Mouse (Mus musculus): ENCODE measurements around the gene Slc35e3. TPM values are rescaled to one million over a fixed set of nuclear protein-coding genes. Genes with fewer than 3 reads are reported as not detected.

The Slc35e3 gene
- polyA plus RNA-seq, 1 experiment from 2014 or later, result 19.4 TPM

- H3K4me1 ChIP-seq (replicated peaks; ENCODE audit: control insufficient read depth, insufficient read depth), result no peaks in the 10 kb centered on the region
- TF ChIP-seq EP300 (optimal IDR thresholded peaks at IDR 0.05), result no peak
- no peak for TF ChIP-seq CTCF (IDR thresholded peaks at IDR 0.05; ENCODE audit: low read depth)
- no peaks in the 10 kb centered on the region for H3K9me3 ChIP-seq (ENCODE audit: control insufficient read depth, low read length)
- no peak for DNase-seq (ENCODE audit: low spot score)
- H3K4me3 ChIP-seq (ENCODE audit: low read depth, low read length), result no peak overlapping the region
- no peak overlapping the region for H3K9ac ChIP-seq (ENCODE audit: low read length)
- no peak overlapping the region for H3K27ac ChIP-seq (replicated peaks)
- 94% methylated on average over 2 of the region's 2 CpGs for WGBS
- ATAC-seq (ENCODE audit: low FRiP score, low TSS enrichment), result no peak
- H3K36me3 ChIP-seq (ENCODE audit: control insufficient read depth, insufficient read depth, low read length), result peaks cover 16% of the 10 kb centered on the region; the same call in 1 of the 2 replicates
- H3K4me2 ChIP-seq (replicated peaks; ENCODE audit: low read depth), result no peak overlapping the region
- no peaks in the 10 kb centered on the region for H3K27me3 ChIP-seq (ENCODE audit: control insufficient read depth, insufficient read depth, low read length)
Observed at GRCm38 (mm10) chr10:117782056-117782455, 35.9 kb upstream of the Slc35e3 start.

- Histone ChIP-seq H3K27ac (replicated peaks) (no peak overlapping the region), H3K9ac (ENCODE audit: low read length) (no peak overlapping the region), H3K4me2 (replicated peaks; ENCODE audit: low read depth) (no peak overlapping the region), H3K27me3 (ENCODE audit: control insufficient read depth, insufficient read depth, low read length) (no peaks in the 10 kb centered on the region), H3K4me1 (replicated peaks; ENCODE audit: control insufficient read depth, insufficient read depth) (no peaks in the 10 kb centered on the region), H3K36me3 (ENCODE audit: control insufficient read depth, insufficient read depth, low read length) (peaks cover 19% of the 10 kb centered on the region; the same call in 1 of the 2 replicates), H3K9me3 (ENCODE audit: control insufficient read depth, low read length) (no peaks in the 10 kb centered on the region), H3K4me3 (ENCODE audit: low read depth, low read length) (no peak overlapping the region)
- no peak for TF ChIP-seq CTCF (IDR thresholded peaks at IDR 0.05; ENCODE audit: low read depth)
- DNase-seq (ENCODE audit: low spot score) (no peak), ATAC-seq (ENCODE audit: low FRiP score, low TSS enrichment) (no peak)
- 94% methylated on average over 17 of the region's 17 CpGs for WGBS
Observed at GRCm38 (mm10) chr10:117781021-117781725, 35.0 kb upstream of the Slc35e3 start.

DNA sequence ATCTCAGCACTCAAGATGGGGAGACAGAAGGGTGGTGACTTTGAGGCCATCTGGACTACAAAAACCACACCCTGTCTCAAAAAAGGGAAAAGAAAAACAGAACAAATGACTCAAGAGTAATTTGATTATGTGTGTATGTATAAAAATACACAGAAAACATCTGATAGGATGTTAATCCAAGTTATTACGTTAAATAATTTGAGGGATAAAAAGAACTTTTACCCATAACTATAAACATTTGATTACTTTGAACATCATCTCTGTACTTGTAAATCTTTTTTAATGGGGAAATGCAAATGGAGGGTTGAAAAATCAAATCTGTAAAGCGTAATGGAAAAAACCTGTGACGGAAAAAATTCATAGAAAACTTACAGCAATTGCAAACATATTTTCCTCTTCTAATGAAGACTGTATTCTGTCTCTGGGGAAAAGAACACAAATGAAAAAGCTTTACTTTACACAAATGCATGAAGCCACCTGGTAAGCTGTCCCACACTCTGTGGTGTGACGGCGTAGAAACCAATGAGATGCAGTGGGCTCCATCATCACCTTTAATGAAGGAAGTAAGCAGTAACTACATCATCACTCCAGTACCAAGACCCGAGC, 34.2 kb upstream of the Slc35e3 start:
- DNase-seq (ENCODE audit: low spot score) (no peak), ATAC-seq (ENCODE audit: low FRiP score, low TSS enrichment) (no peak)
- H3K9me3 ChIP-seq (ENCODE audit: control insufficient read depth, low read length), result no peaks in the 10 kb centered on the region
- H3K36me3 ChIP-seq (ENCODE audit: control insufficient read depth, insufficient read depth, low read length), result peaks cover 19% of the 10 kb centered on the region; the same call in 1 of the 2 replicates
- no peak overlapping the region for H3K4me3 ChIP-seq (ENCODE audit: low read depth, low read length)
- H3K4me2 ChIP-seq (replicated peaks; ENCODE audit: low read depth), result no peak overlapping the region
- TF ChIP-seq CTCF (IDR thresholded peaks at IDR 0.05; ENCODE audit: low read depth) (no peak), EP300 (optimal IDR thresholded peaks at IDR 0.05) (no peak)
- no peak overlapping the region for H3K9ac ChIP-seq (ENCODE audit: low read length)
- H3K4me1 ChIP-seq (replicated peaks; ENCODE audit: control insufficient read depth, insufficient read depth), result no peaks in the 10 kb centered on the region
- H3K27ac ChIP-seq (replicated peaks), result no peak overlapping the region
- 94% methylated on average over 6 of the region's 6 CpGs for WGBS
- no peaks in the 10 kb centered on the region for H3K27me3 ChIP-seq (ENCODE audit: control insufficient read depth, insufficient read depth, low read length)

GRCm38 (mm10) chr10:117779581-117780305, 33.6 kb upstream of the Slc35e3 start:
- H3K9ac ChIP-seq (ENCODE audit: low read length), result no peak overlapping the region
- H3K36me3 ChIP-seq (ENCODE audit: control insufficient read depth, insufficient read depth, low read length), result peaks cover 21% of the 10 kb centered on the region; the same call in 1 of the 2 replicates
- no peaks in the 10 kb centered on the region for H3K4me1 ChIP-seq (replicated peaks; ENCODE audit: control insufficient read depth, insufficient read depth)
- no peaks in the 10 kb centered on the region for H3K27me3 ChIP-seq (ENCODE audit: control insufficient read depth, insufficient read depth, low read length)
- TF ChIP-seq CTCF (IDR thresholded peaks at IDR 0.05; ENCODE audit: low read depth), result no peak
- TF ChIP-seq EP300 (optimal IDR thresholded peaks at IDR 0.05), result no peak
- no peak for DNase-seq (ENCODE audit: low spot score)
- H3K27ac ChIP-seq (replicated peaks), result no peak overlapping the region
- no peak for ATAC-seq (ENCODE audit: low FRiP score, low TSS enrichment)
- no peak overlapping the region for H3K4me3 ChIP-seq (ENCODE audit: low read depth, low read length)
- no peaks in the 10 kb centered on the region for H3K9me3 ChIP-seq (ENCODE audit: control insufficient read depth, low read length)
- H3K4me2 ChIP-seq (replicated peaks; ENCODE audit: low read depth), result no peak overlapping the region
- WGBS, result 83% methylated on average over 8 of the region's 8 CpGs

DNA sequence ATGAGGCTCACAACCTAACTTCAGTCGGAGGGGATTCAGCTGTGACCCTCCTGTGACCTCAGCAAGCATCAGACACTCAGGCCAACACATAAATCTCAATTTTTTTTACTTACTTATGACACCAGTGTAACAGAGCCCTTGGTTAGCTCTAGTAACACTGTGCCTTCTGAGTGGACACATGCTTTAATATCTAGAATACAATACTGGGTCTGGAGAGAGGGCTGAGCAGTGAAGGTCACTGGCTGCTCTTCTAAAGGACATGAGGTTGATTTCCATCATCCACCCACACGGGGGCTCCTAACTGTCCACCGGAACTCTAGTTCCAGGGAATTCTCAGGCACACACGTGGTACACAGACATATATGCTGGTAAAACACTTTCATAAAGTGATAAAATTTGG, 32.8 kb upstream of the Slc35e3 start:
- H3K4me3 ChIP-seq (ENCODE audit: low read depth, low read length), result no peak overlapping the region
- WGBS, result 84% methylated on average over 4 of the region's 4 CpGs
- TF ChIP-seq EP300 (optimal IDR thresholded peaks at IDR 0.05) (no peak), CTCF (IDR thresholded peaks at IDR 0.05; ENCODE audit: low read depth) (no peak)
- no peaks in the 10 kb centered on the region for H3K27me3 ChIP-seq (ENCODE audit: control insufficient read depth, insufficient read depth, low read length)
- DNase-seq (ENCODE audit: low spot score) (no peak), ATAC-seq (ENCODE audit: low FRiP score, low TSS enrichment) (no peak)
- H3K4me2 ChIP-seq (replicated peaks; ENCODE audit: low read depth), result no peak overlapping the region
- no peaks in the 10 kb centered on the region for H3K9me3 ChIP-seq (ENCODE audit: control insufficient read depth, low read length)
- H3K27ac ChIP-seq (replicated peaks), result no peak overlapping the region
- peaks cover 25% of the 10 kb centered on the region for H3K36me3 ChIP-seq (ENCODE audit: control insufficient read depth, insufficient read depth, low read length)
- H3K9ac ChIP-seq (ENCODE audit: low read length), result no peak overlapping the region
- H3K4me1 ChIP-seq (replicated peaks; ENCODE audit: control insufficient read depth, insufficient read depth), result no peaks in the 10 kb centered on the region

All from stomach, postnatal 0 days (tissue).